Mouse (Mus musculus): Measurements from ENCODE around the gene Nphs1.

Gene Nphs1

GRCm38 (mm10) chr7:30457629-30458330 is at the start of gene Nphs1, which contains the start of gene Kirrel2:
TSS of gene Nphs1 (plus strand) at chr7:30458315.
TSS of gene Kirrel2 (minus strand) at chr7:30457690.
- peak; percentile 64 to 70 for DNase-seq (ENCODE audit: low spot score in 2 of 2)

DNA sequence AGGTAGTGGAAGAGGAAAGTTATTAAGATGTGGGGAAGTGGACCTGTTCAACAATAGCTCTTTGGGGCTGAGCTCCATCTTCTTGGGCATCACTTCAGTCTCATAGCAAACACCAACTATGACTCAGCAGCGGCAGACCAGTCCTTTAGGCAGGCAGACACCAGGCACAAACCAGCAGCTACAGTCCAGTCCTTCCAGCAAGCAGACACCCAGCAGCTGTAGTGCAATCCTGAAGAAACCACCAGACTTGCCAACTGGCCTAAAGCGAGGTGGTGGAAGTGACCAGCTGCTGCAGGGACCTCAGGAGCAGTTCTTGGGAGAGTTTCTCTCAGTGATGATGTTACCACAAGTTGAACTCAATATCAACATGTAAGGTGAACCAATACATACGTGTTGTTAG is 49.5 kb upstream of the Nphs1 start:
- no peak for DNase-seq (ENCODE audit: low spot score in 2 of 2)

GRCm38 (mm10) chr7:30409789-30410188 is 48.3 kb upstream of the Nphs1 start:
- no peak for DNase-seq (ENCODE audit: low spot score in 2 of 2)

GRCm38 (mm10) chr7:30411023-30411422 is 47.1 kb upstream of the Nphs1 start:
- DNase-seq (ENCODE audit: low spot score in 2 of 2) = no peak

DNA sequence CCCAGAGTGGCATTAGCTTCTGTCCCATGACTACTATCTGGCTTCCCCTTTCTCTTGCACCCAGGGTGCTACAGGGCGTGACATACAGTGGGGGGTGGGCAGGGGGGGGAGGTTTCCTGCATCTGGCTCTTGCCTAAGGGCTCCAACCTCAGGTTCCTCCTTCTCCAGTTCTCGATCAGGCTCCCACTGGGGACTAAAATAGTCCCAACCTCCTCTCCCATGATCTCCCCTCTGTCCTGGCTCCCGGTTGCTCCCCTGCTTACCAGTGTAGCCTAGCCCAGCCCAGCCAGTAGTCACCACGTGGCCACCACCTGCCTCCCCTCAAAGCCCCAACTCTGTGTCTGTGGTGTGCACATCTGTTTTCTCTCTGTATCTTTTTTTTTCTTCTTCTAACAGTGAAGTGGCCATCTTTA is 45.4 kb upstream of the Nphs1 start:
- no peak for DNase-seq (ENCODE audit: low spot score in 2 of 2)

DNA sequence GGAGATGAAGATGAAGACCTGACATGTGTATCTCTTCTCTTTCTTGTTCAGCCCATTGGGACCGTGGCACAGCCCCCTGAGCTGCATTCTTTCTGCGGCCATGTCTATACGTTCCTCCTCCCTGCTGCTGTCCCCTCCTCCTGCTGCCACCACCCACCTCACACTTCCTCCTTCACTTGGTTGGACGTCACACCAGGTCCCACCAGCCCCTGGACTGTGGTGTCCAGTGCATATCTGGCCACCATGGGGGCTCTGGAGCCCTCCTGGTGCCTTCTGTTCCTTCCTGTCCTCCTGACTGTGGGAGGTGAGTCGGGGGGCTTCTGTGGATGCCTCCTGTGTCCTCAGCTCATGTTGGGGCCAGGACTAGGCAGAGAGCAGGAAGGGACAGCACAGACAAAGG is 44.5 kb upstream of the Nphs1 start, which contains the start of gene Tyrobp:
TSS of gene Tyrobp (plus strand) at position 165 of the 400 bp plus-strand sequence.
- DNase-seq (ENCODE audit: low spot score in 2 of 2) = no peak

GRCm38 (mm10) chr7:30417856-30418255 is 40.3 kb upstream of the Nphs1 start:
- no peak for DNase-seq (ENCODE audit: low spot score in 2 of 2)

DNA sequence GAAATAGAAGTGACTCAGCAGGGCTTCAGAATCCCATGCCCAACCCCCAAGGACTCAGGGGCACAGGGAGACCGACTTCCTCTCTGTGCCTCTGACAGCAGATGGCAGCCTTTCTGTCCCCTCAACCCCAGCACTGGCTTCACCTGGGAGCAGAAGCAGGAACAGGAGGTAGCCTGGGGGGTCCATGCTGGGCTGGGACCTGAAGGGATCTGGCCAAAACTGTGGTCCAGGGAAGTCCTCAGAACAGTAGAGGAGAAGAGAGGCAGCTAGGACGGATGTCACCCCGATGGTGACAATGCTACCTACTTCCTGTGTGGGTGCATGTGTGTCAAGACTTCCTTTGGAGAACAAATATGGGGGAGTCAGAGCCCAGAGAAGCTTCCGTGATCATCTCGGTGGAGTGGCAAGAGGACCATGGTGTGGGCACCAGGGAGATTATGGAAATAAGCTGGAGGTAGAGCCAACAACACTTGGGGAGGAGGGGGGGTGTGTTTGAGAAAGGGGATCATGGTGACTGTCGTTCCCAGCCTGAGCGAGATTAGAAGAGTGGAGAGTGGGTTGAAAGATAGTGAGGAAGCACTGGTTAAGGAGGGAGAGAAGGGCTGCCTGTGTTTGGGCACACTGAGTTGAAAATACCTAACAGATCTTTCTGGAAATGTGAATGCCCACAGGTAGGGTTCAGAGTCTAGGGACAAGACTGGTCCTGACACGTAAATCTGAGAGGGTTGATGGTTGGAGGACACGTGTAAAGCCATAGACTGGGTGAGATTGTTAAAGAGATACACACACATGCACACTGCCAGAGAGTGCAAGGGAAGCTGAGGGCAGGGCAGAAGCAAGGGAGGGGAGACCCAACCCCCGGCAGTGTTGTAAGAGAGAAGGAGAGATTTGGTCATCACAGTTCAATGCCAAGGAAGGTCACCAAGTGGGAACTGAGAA is 38.3 kb upstream of the Nphs1 start, which contains the start of gene Hcst:
TSS of gene Hcst (minus strand) at position 294 of the 939 bp plus-strand sequence.
- DNase-seq (ENCODE audit: low spot score in 2 of 2) = no peak

- no peak for DNase-seq (ENCODE audit: low spot score in 2 of 2)
Observed at GRCm38 (mm10) chr7:30420673-30421072, 37.4 kb upstream of the Nphs1 start.

DNA sequence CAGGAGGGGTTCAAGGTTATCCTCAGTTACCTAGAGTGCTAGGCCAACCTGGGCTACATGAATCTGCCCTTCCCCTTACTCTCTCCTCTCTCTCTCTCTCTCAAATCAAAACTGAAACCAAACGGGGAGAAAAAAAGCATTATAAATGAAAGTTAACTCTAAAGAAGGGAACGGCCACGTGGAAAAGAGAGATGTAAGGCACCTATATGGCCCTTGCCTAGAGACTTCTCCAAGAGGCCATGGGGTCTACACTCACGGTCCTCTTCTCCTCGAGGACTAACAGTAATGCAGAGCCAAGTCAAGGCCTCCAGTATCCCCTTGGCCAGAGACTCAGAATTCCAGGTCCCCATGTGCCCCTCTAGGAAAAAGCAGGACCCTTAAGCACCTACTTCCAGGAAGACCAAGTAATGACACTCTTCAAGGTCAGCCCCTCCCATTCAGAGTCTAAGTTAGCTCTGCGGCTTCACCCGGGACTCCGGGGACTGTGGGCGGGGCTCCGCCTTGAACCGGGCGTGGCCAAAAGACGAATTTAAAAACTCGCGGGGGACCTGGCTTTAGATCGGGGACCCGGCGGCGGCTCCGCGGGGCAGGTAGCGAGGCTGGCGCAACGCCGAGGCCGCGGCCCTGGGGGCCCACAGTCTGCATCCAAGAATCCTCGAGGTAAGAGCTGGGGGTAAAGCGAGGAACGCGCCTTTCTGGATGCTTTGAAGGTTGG is 36.8 kb upstream of the Nphs1 start, which contains the start of gene Nfkbid:
TSS of gene Nfkbid (plus strand) at position 558 of the 715 bp plus-strand sequence.
- peak; percentile 48 to 52 for DNase-seq (ENCODE audit: low spot score in 2 of 2)

- DNase-seq (ENCODE audit: low spot score in 2 of 2) = peak; percentile 93 to 96
Observed at GRCm38 (mm10) chr7:30421890-30422435, 36.2 kb upstream of the Nphs1 start.

DNA sequence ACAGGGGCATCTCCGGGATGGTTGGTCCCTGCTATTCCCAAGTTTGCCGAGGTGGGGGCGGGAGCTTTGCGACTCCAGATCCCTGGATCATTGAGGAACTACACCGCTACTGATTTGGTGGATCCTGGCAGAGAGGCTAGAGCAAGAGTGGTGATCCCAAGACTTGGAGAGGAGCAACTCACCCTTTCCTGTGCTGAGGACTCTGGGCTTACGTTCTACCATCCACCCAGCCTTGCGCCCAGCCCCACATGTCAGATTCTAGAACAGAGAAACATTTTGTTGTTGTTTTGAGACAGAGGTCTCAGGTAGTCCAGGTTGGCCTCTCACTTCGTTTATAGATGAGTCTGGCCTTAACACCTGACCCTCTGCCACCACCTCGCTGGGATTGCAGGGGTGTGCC is 35.6 kb upstream of the Nphs1 start:
- no peak for DNase-seq (ENCODE audit: low spot score in 2 of 2)

- DNase-seq (ENCODE audit: low spot score in 2 of 2) = peak; percentile 59 to 74
Observed at GRCm38 (mm10) chr7:30423071-30423641, 35.0 kb upstream of the Nphs1 start.

- DNase-seq (ENCODE audit: low spot score in 2 of 2) = no peak
Observed at GRCm38 (mm10) chr7:30429327-30429726, 28.8 kb upstream of the Nphs1 start.

DNA sequence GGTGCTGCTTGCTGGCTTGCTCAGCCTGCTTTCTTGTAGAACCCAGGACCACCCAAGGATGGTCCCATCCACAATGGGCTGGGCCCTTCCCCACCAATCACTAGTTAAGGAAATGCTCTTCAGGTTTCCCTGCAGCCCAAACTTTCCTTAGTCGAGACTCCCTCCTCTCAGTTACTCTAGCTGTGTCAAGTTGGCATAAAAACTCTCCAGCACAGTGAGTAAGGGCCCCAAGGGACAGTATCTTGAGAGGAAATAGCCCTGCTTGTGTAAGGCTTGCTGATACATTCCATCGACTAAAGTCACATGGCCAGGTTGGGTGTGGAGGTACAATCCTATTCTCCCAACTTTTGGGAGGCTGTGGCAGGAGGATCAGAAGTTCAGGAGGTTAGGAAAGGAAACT is 27.9 kb upstream of the Nphs1 start:
- no peak for DNase-seq (ENCODE audit: low spot score in 2 of 2)

DNA sequence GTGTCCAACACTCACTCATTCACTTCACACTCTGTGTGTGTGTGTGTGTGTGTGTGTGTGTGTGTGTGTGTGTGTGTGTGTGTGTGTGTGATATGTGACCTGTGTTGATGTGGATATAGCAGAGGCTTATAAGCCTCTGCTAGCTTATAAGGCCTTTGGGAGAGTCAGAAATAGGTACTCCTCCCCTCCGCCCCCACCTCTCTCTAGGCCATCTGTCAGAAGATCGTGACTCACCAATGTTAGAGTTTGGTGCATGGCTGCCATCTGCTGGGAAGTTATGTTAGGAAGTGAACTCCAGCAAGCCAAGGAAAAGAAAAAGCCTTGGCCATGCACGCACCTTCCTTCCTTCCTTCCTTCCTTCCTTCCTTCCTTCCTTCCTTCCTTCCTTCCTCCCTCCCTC is 26.3 kb upstream of the Nphs1 start:
- peak; percentile 81 to 92 for DNase-seq (ENCODE audit: low spot score in 2 of 2)

GRCm38 (mm10) chr7:30434238-30434637 is 23.9 kb upstream of the Nphs1 start:
- no peak for DNase-seq (ENCODE audit: low spot score in 2 of 2)

GRCm38 (mm10) chr7:30434701-30435100 is 23.4 kb upstream of the Nphs1 start:
- no peak for DNase-seq (ENCODE audit: low spot score in 2 of 2)

- no peak for DNase-seq (ENCODE audit: low spot score in 2 of 2)
Observed at GRCm38 (mm10) chr7:30435156-30435555, 23.0 kb upstream of the Nphs1 start.

DNA sequence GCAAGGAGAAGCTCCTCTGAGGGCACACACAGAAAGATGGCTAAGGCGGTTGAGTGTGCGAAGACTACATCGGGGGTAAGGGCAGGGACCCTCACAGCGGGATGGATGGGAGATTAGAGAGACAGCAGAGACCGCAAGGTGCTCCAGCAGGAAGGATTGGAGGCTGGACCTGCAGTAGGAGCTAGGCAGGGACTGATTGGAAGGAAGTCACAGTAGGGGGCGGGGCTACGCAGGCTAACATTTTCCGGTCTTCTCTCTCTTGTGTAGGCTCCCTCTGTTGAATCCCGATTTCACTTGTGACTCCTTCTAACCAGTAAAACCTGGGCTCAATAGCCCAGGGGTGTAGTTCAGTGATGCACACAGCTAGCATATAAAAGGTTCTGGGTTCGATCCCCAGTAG is 21.2 kb upstream of the Nphs1 start:
- DNase-seq (ENCODE audit: low spot score in 2 of 2) = no peak

DNA sequence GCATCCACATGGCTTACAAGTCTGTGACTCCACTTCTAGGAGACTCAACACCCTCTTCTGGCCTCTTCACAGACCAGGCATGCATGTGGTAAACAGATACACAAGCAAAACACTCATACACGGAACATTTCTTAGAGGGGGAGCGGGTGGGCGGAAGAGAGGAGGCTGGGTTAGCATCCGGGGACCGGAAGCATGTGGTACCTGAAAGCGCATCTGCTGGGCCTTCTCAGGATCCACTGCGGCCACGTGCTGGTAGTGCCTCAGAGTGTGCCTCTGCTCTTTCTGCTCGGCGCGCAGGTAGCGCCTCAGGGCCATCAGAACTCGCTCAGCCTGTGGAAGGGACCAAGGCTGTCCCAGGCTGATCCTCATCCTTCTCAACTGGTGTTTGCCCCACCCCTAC is 18.4 kb upstream of the Nphs1 start:
- DNase-seq (ENCODE audit: low spot score in 2 of 2) = no peak

All from frontal cortex, postnatal 36 days (tissue).